Mouse (Mus musculus) embryonic facial prominence, embryonic 15.5 days (tissue): Measurements from ENCODE around the gene Unc50. TPM values are rescaled to one million over a fixed set of nuclear protein-coding genes. Genes with fewer than 3 reads are reported as not detected.

Experiments used
- ATAC-seq: fragments of 200-750 bp; cut with Nextera tagmentation; 2 replicates; pipeline ENCODE4 v1.8.0; 2017; ENCODE audit warnings: low read depth, moderate TSS enrichment; ENCODE audit not compliant: insufficient number of reproducible peaks, low FRiP score, low TSS enrichment
- H3K27ac ChIP-seq: fragments of 300-500 bp; sonication (generic); replicated peaks from 2 replicates; pipeline ENCODE4 v1.5.1; 2015; ENCODE audit warnings: mild to moderate bottlenecking, inconsistent platforms
- H3K27me3 ChIP-seq: fragments of 300-500 bp; sonication (generic); 2 replicates; pipeline ENCODE4 v1.6.1; 2015; ENCODE audit warnings: inconsistent platforms
- H3K36me3 ChIP-seq: fragments of 300-500 bp; sonication (generic); 2 replicates; pipeline ENCODE4 v1.6.1; 2015; ENCODE audit warnings: mild to moderate bottlenecking, inconsistent platforms
- H3K4me1 ChIP-seq: fragments of 300-500 bp; sonication (generic); 2 replicates; pipeline ENCODE4 v1.6.1; 2015; ENCODE audit warnings: inconsistent platforms
- H3K4me2 ChIP-seq: fragments of 300-500 bp; sonication (generic); replicated peaks from 2 replicates; pipeline ENCODE4 v1.6.1; 2015; ENCODE audit warnings: mild to moderate bottlenecking, inconsistent platforms
- H3K4me3 ChIP-seq: fragments of 300-500 bp; sonication (generic); replicated peaks from 2 replicates; pipeline ENCODE4 v1.5.1; 2015; ENCODE audit warnings: mild to moderate bottlenecking, inconsistent platforms
- H3K9ac ChIP-seq: fragments of 300-500 bp; sonication (generic); 2 replicates; pipeline ENCODE4 v1.6.1; 2015; ENCODE audit warnings: inconsistent platforms
- H3K9me3 ChIP-seq: fragments of 300-500 bp; sonication (generic); replicated peaks from 2 replicates; pipeline ENCODE4 v1.6.1; 2016; ENCODE audit warnings: inconsistent platforms
- WGBS: fragments of 180-500 bp; shearing (Covaris S2); methylation state at CpG from one replicate; pipeline ENCODE4 v1.1.7; 2015; 5-methylcytosine and 5-hydroxymethylcytosine counted together
- polyA plus RNA-seq: library from polyadenylated mRNA; unstranded; fragments of >200 nt; fragmentation: Nextera tagmentation; extraction: Ambion mirVana; gene quantifications from 2 replicates; pipeline ENCODE4 v1.2.1, GENCODE M21; 2015

The Unc50 gene
- polyA plus RNA-seq, 1 experiment from 2014 or later: 140 TPM

GRCm38 (mm10) chr1:37475312-37475711 is 45.4 kb downstream of the Unc50 start:
- Histone ChIP-seq H3K27ac (no peak overlapping the region), H3K4me3 (no peak overlapping the region), H3K4me1 (no peaks in the 10 kb centered on the region), H3K9ac (no peak overlapping the region), H3K9me3 (no peaks in the 10 kb centered on the region), H3K36me3 (no peaks in the 10 kb centered on the region), H3K4me2 (no peak overlapping the region), H3K27me3 (no peaks in the 10 kb centered on the region)
- ATAC-seq: no peak
- WGBS: 89% methylated on average over 3 of the region's 3 CpGs

DNA sequence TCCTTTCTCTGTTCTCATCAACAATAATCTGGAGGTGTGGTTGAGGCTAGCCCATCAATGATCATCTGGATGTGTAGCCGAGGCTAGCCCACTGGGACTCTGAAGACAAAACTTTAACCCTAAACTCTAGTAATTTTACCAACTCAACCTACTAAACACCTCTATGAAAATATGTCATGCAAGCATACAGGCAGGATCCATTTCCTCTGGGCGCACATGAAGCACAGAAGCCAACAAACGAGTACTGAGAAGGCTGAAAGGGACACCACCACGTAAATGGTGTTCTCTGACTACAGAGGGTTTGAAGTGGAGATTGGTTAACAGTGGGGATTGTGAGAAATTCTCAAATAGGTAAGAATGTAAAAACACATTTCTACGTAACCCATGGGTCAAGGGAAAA is 47.3 kb downstream of the Unc50 start:
- Histone ChIP-seq H3K4me2 (no peak overlapping the region), H3K27me3 (no peaks in the 10 kb centered on the region), H3K4me3 (no peak overlapping the region), H3K9me3 (no peaks in the 10 kb centered on the region), H3K36me3 (no peaks in the 10 kb centered on the region), H3K4me1 (no peaks in the 10 kb centered on the region), H3K27ac (no peak overlapping the region), H3K9ac (no peak overlapping the region)
- no peak for ATAC-seq
- WGBS: 87% methylated on average over 5 of the region's 5 CpGs

GRCm38 (mm10) chr1:37477928-37478327 is 48.0 kb downstream of the Unc50 start:
- H3K4me3 ChIP-seq: no peak overlapping the region

GRCm38 (mm10) chr1:37478416-37478815 is 48.5 kb downstream of the Unc50 start:
- 69% methylated on average over 7 of the region's 7 CpGs for WGBS
- Histone ChIP-seq H3K27me3 (no peaks in the 10 kb centered on the region), H3K4me3 (no peak overlapping the region), H3K9me3 (no peaks in the 10 kb centered on the region), H3K36me3 (no peaks in the 10 kb centered on the region), H3K9ac (no peak overlapping the region), H3K27ac (no peak overlapping the region), H3K4me1 (no peaks in the 10 kb centered on the region), H3K4me2 (no peak overlapping the region)
- ATAC-seq: no peak

More at GRCm38 (mm10) chr1:37477928-37478327, 48.0 kb downstream of the Unc50 start:
- Histone ChIP-seq H3K4me2 (no peak overlapping the region), H3K27me3 (no peaks in the 10 kb centered on the region), H3K27ac (no peak overlapping the region), H3K9me3 (no peaks in the 10 kb centered on the region), H3K9ac (no peak overlapping the region), H3K36me3 (no peaks in the 10 kb centered on the region), H3K4me1 (no peaks in the 10 kb centered on the region)
- ATAC-seq: no peak
- 64% methylated on average over 5 of the region's 5 CpGs for WGBS

- H3K27ac ChIP-seq: no peak overlapping the region
- no peaks in the 10 kb centered on the region for H3K4me1 ChIP-seq
- H3K4me2 ChIP-seq: no peak overlapping the region
- H3K36me3 ChIP-seq: no peaks in the 10 kb centered on the region
- 74% methylated on average over 9 of the region's 9 CpGs for WGBS
- H3K27me3 ChIP-seq: no peaks in the 10 kb centered on the region
- H3K4me3 ChIP-seq: no peak overlapping the region
- H3K9ac ChIP-seq: no peak overlapping the region
- H3K9me3 ChIP-seq: no peaks in the 10 kb centered on the region
- ATAC-seq: no peak
Measured at GRCm38 (mm10) chr1:37479074-37479473, 49.1 kb downstream of the Unc50 start.

DNA sequence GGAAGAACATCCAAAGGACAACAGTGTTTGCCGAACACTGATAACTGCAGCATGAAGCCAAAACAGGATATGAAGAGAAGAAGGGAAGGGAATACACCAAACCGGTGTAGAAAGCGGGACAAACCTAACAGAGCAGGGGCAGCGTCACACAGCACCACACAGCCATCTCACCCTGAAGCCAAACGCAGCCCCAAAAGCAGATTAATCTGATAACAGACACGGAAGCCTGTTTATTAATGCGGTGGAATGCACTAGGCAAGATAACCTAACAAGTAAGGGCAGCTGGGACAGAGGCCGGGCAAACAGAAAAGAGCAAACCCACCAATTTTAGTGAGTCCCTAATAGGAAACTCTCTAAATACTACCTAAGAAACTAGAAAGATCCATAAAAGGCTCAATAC is 49.8 kb downstream of the Unc50 start:
- no peaks in the 10 kb centered on the region for H3K27me3 ChIP-seq
- H3K4me1 ChIP-seq: no peaks in the 10 kb centered on the region
- no peak overlapping the region for H3K4me2 ChIP-seq
- H3K4me3 ChIP-seq: no peak overlapping the region
- no peak overlapping the region for H3K9ac ChIP-seq
- no peaks in the 10 kb centered on the region for H3K36me3 ChIP-seq
- H3K27ac ChIP-seq: no peak overlapping the region
- no peaks in the 10 kb centered on the region for H3K9me3 ChIP-seq
- 84% methylated on average over 8 of the region's 8 CpGs for WGBS
- ATAC-seq: no peak

DNA sequence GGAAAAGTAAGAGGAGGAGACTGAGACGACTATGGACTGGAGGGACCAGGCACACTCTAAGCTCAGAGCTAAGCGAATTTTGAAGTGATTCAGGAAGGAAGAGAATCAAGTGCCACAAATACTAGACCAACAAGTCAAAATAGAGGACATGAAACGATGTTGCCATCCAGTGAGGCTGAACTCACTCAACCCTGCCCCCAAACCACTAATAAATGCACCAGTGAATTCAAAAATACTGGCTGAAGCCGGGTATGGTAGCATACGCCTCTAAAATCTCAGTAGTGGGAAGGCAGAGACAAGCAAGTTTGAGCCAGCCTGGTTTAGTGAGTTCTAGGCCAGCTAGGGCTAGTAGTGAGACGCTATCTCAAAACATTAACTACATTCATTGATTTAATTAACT is 50.8 kb downstream of the Unc50 start:
- H3K27ac ChIP-seq: no peak overlapping the region
- no peaks in the 10 kb centered on the region for H3K36me3 ChIP-seq
- no peaks in the 10 kb centered on the region for H3K4me1 ChIP-seq
- H3K4me2 ChIP-seq: no peak overlapping the region
- no peak overlapping the region for H3K9ac ChIP-seq
- WGBS: 80% methylated on average over 6 of the region's 6 CpGs
- no peaks in the 10 kb centered on the region for H3K9me3 ChIP-seq
- H3K4me3 ChIP-seq: no peak overlapping the region
- ATAC-seq: no peak
- H3K27me3 ChIP-seq: no peaks in the 10 kb centered on the region

GRCm38 (mm10) chr1:37481331-37481730 is 51.4 kb downstream of the Unc50 start:
- H3K9ac ChIP-seq: no peak overlapping the region
- H3K4me3 ChIP-seq: no peak overlapping the region
- H3K4me2 ChIP-seq: no peak overlapping the region
- no peak for ATAC-seq
- H3K27ac ChIP-seq: no peak overlapping the region
- no peaks in the 10 kb centered on the region for H3K27me3 ChIP-seq
- H3K9me3 ChIP-seq: no peaks in the 10 kb centered on the region
- 77% methylated on average over 2 of the region's 2 CpGs for WGBS
- H3K36me3 ChIP-seq: no peaks in the 10 kb centered on the region
- H3K4me1 ChIP-seq: no peaks in the 10 kb centered on the region

DNA sequence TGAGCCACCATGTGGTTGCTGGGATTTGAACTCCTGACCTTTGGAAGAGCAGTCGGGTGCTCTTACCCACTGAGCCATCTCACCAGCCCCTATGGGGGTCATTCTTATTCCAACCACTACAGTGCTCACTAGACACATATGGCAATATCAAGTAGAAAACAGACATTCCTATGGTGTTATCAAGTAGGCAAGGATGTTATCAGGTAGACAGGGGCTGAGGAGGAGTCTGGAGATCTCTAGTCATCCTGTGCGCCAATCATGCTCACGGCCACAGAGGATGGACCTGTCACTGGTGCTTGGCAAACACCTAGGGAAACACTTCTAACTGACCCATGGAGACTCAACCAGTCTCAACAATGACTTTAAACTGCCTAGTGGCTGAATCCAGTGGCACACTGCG is 54.7 kb downstream of the Unc50 start:
- H3K4me3 ChIP-seq: no peak overlapping the region
- H3K4me1 ChIP-seq: no peaks in the 10 kb centered on the region
- ATAC-seq: no peak
- H3K9ac ChIP-seq: no peak overlapping the region
- no peaks in the 10 kb centered on the region for H3K36me3 ChIP-seq
- 91% methylated on average over 4 of the region's 4 CpGs for WGBS
- no peak overlapping the region for H3K27ac ChIP-seq
- H3K4me2 ChIP-seq: no peak overlapping the region
- H3K27me3 ChIP-seq: no peaks in the 10 kb centered on the region
- no peaks in the 10 kb centered on the region for H3K9me3 ChIP-seq

GRCm38 (mm10) chr1:37486439-37486838 is 56.5 kb downstream of the Unc50 start:
- no peak for ATAC-seq

DNA sequence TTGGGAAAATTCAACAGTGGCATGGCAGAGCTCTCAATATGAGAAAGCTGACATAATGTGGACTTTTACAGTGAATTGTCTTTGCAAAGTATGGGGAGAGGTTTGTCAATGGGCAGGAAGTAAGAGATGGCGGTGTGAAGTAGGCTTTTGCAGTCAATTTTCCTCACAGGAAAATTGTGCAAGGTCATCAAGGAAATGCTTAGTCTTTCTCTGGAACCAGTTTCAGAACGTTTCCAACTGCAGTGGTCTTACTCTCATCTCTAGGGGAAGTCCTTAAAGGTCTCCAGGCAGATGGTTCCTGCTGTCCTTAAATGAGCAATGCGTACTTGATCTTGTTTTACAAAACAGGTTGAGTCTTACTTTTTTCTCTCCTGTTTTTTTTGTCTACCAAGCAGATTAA is 57.1 kb downstream of the Unc50 start:
- Histone ChIP-seq H3K4me3 (no peak overlapping the region), H3K4me2 (no peak overlapping the region), H3K9ac (no peak overlapping the region), H3K27ac (no peak overlapping the region), H3K9me3 (no peaks in the 10 kb centered on the region), H3K36me3 (no peaks in the 10 kb centered on the region), H3K27me3 (no peaks in the 10 kb centered on the region), H3K4me1 (no peaks in the 10 kb centered on the region)
- no peak for ATAC-seq
- WGBS: 74% methylated on average over 3 of the region's 3 CpGs

More at GRCm38 (mm10) chr1:37486439-37486838, 56.5 kb downstream of the Unc50 start:
- no peaks in the 10 kb centered on the region for H3K4me1 ChIP-seq
- no peak overlapping the region for H3K9ac ChIP-seq
- no peak overlapping the region for H3K27ac ChIP-seq
- no peak overlapping the region for H3K4me2 ChIP-seq
- H3K4me3 ChIP-seq: no peak overlapping the region
- H3K9me3 ChIP-seq: no peaks in the 10 kb centered on the region
- WGBS: 85% methylated on average over 1 of the region's 1 CpGs
- H3K36me3 ChIP-seq: no peaks in the 10 kb centered on the region
- no peaks in the 10 kb centered on the region for H3K27me3 ChIP-seq

DNA sequence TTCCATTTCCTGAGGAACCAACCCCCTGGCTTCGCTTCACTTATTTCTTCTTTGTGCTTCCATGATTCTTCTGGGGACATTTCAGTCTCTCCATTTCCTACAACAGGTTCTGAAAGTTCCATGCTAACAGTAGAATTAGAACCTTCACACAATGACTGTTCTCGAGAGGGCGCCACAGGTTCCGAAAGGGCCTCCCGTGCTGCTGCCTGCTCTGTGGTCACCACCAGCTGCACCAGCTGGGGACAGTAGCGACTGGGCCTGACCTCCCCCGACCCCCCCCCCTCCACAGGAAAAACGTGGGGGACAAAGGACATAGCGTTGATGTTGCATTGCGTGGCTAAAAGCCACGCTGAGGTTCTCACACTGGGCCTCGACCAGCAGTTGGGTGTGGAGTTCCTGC is 58.6 kb downstream of the Unc50 start:
- no peak overlapping the region for H3K9ac ChIP-seq
- H3K36me3 ChIP-seq: no peaks in the 10 kb centered on the region
- WGBS: 91% methylated on average over 12 of the region's 12 CpGs
- H3K27me3 ChIP-seq: no peaks in the 10 kb centered on the region
- H3K4me2 ChIP-seq: no peak overlapping the region
- H3K9me3 ChIP-seq: no peaks in the 10 kb centered on the region
- no peaks in the 10 kb centered on the region for H3K4me1 ChIP-seq
- ATAC-seq: no peak
- no peak overlapping the region for H3K27ac ChIP-seq
- no peak overlapping the region for H3K4me3 ChIP-seq
